In genomic region chr5:4234505-4234904, GRCm38 (mm10) we compare ENCODE assay signal across 19 mouse cellular contexts. TPM values are rescaled to one million over a fixed set of nuclear protein-coding genes. Genes with fewer than 3 reads are reported as not detected.
DNase-seq lines count a peak whose midpoint lies in the region; ATAC-seq and TF ChIP-seq lines count a peak whose summit lies in the region.
"Had no signal": no experiment of that assay in that cellular context is flagged by ENCODE, and none has a peak within 500 bp of the region (broad histone marks: within the 10 kb centered on the region; RNA-seq: fewer than 3 reads in every experiment).

No protein-coding gene starts in this region.

- 38% methylated on average over 2 of the region's 2 CpGs for WGBS in midbrain, embryonic 14.5 days
- WGBS in midbrain, embryonic 13.5 days = 58% methylated on average over 2 of the region's 2 CpGs
- WGBS in forebrain, embryonic 15.5 days = 66% methylated on average over 2 of the region's 2 CpGs

- no peaks in the 10 kb centered on the region for H3K27me3 ChIP-seq in midbrain, embryonic 14.5 days (ENCODE audit: control insufficient read depth, insufficient read depth, low read length)
- no peaks in the 10 kb centered on the region for H3K27me3 ChIP-seq in midbrain, embryonic 13.5 days
- no peaks in the 10 kb centered on the region for H3K27me3 ChIP-seq in myocyte (ENCODE audit: control insufficient read depth, insufficient read depth, insufficient read length)
- no peaks in the 10 kb centered on the region for H3K27me3 ChIP-seq in forebrain, embryonic 15.5 days
- H3K27me3 ChIP-seq: limb, embryonic 15.5 days had no signal

- no peak overlapping the region for H3ac ChIP-seq in myocyte (ENCODE audit: control insufficient read depth, insufficient read length)

- no peak overlapping the region for H3K4me2 ChIP-seq in midbrain, embryonic 14.5 days (ENCODE audit: low read length)
- H3K4me2 ChIP-seq in midbrain, embryonic 13.5 days (replicated peaks) = no peak overlapping the region
- no peak overlapping the region for H3K4me2 ChIP-seq in myocyte (ENCODE audit: low read depth)
- no peak overlapping the region for H3K4me2 ChIP-seq in forebrain, embryonic 15.5 days (replicated peaks)
- H3K4me2 ChIP-seq: limb, embryonic 15.5 days had no signal

- H3K9me3 ChIP-seq in midbrain, embryonic 14.5 days (ENCODE audit: control insufficient read depth, low read length) = no peaks in the 10 kb centered on the region
- H3K9me3 ChIP-seq in midbrain, embryonic 13.5 days = no peaks in the 10 kb centered on the region
- no peaks in the 10 kb centered on the region for H3K9me3 ChIP-seq in forebrain, embryonic 15.5 days
- H3K9me3 ChIP-seq: G1E; hindbrain, embryonic 10.5 days; limb, embryonic 15.5 days had no signal

- H3K4me1 ChIP-seq in midbrain, embryonic 14.5 days (ENCODE audit: control insufficient read depth, insufficient read depth, low read length) = no peaks in the 10 kb centered on the region
- H3K4me1 ChIP-seq in midbrain, embryonic 13.5 days (replicated peaks) = no peaks in the 10 kb centered on the region
- H3K4me1 ChIP-seq in forebrain, embryonic 15.5 days = no peaks in the 10 kb centered on the region
- H3K4me1 ChIP-seq: limb, embryonic 15.5 days had no signal

- TF ChIP-seq POLR2A in myocyte (IDR thresholded peaks at IDR 0.05; ENCODE audit: insufficient read length, low read depth) = no peak

- no peak overlapping the region for H3K9ac ChIP-seq in midbrain, embryonic 14.5 days (replicated peaks; ENCODE audit: low read length)
- no peak overlapping the region for H3K9ac ChIP-seq in midbrain, embryonic 13.5 days (replicated peaks)
- H3K9ac ChIP-seq in forebrain, embryonic 15.5 days (replicated peaks) = no peak overlapping the region
- H3K9ac ChIP-seq: limb, embryonic 15.5 days had no signal

- DNase-seq in adrenal gland, postnatal 10 days = peak; percentile 3
- DNase-seq in adrenal gland, adult 18-20 months (ENCODE audit: low spot score in 2 of 2) = no peak
- peak; percentile 20 for DNase-seq in midbrain, embryonic 14.5 days
- peak; percentile 73 for DNase-seq in brain, adult 2 months (ENCODE audit: low read depth, low spot score)
- DNase-seq in retina, postnatal 1 day = no peak
- DNase-seq: cerebellum, adult 11 months; cerebellum, postnatal 36 days; gastrocnemius, postnatal 14 days; kidney, adult 8-10 months; kidney, postnatal 4 days; lung, postnatal 14 days; thymus, adult 18-20 months had no signal

- ATAC-seq in midbrain, embryonic 14.5 days (ENCODE audit: low FRiP score, low TSS enrichment) = no peak
- no peak for ATAC-seq in midbrain, embryonic 13.5 days
- no peak for ATAC-seq in forebrain, embryonic 15.5 days (replicated peaks)
- ATAC-seq: forebrain, embryonic 14.5 days had no signal

- H3K79me2 ChIP-seq in myocyte (ENCODE audit: control insufficient read depth, insufficient read depth) = no peaks in the 10 kb centered on the region

- H3K27ac ChIP-seq in midbrain, embryonic 14.5 days (replicated peaks; ENCODE audit: low read depth, low read length) = no peak overlapping the region
- H3K27ac ChIP-seq in midbrain, embryonic 13.5 days = no peak overlapping the region
- H3K27ac ChIP-seq in forebrain, embryonic 15.5 days (replicated peaks) = no peak overlapping the region
- H3K27ac ChIP-seq: hindbrain, embryonic 10.5 days; limb, embryonic 15.5 days had no signal

- no peaks in the 10 kb centered on the region for H3K36me3 ChIP-seq in midbrain, embryonic 14.5 days (ENCODE audit: control insufficient read depth, insufficient read depth, low read length)
- H3K36me3 ChIP-seq in midbrain, embryonic 13.5 days = no peaks in the 10 kb centered on the region
- no peaks in the 10 kb centered on the region for H3K36me3 ChIP-seq in myocyte (ENCODE audit: control insufficient read depth, insufficient read depth)
- H3K36me3 ChIP-seq in forebrain, embryonic 15.5 days = no peaks in the 10 kb centered on the region
- H3K36me3 ChIP-seq: G1E; hindbrain, embryonic 10.5 days; limb, embryonic 15.5 days had no signal

- H3K4me3 ChIP-seq in midbrain, embryonic 14.5 days (replicated peaks; ENCODE audit: low read depth, low read length) = no peak overlapping the region
- no peak overlapping the region for H3K4me3 ChIP-seq in midbrain, embryonic 13.5 days (replicated peaks)
- no peak overlapping the region for H3K4me3 ChIP-seq in myocyte
- H3K4me3 ChIP-seq in forebrain, embryonic 15.5 days = no peak overlapping the region
- H3K4me3 ChIP-seq: hindbrain, embryonic 10.5 days; limb, embryonic 15.5 days had no signal

TF ChIP-seq in myocyte, 11 proteins besides CTCF, POLR2A, EP300 and RAD21:
- peak in 1 of 3 experiments; percentile 10 for TF ChIP-seq MYOD1 (IDR thresholded peaks at IDR 0.05; ENCODE audit: control insufficient read depth in 1 of 3, insufficient read length in 2 of 3, low read depth in 2 of 3)
- TF ChIP-seq CEBPB (IDR thresholded peaks at IDR 0.05; ENCODE audit: insufficient read depth, poor library complexity, severe bottlenecking) = peak; percentile 91
- TF ChIP-seq E2F4 (IDR thresholded peaks at IDR 0.05; ENCODE audit: insufficient read depth) = no peak

RNA-seq across cellular contexts. Expression of gene Mterf1b, which starts 42.3 kb away (rescaled TPM):
- 1 to 10 TPM; 3.6 to 4.9 TPM for total RNA-seq in adrenal gland, postnatal 10 days (2021)
- total RNA-seq in adrenal gland, adult 18-20 months (2021) = 1 to 10 TPM; 3.8 to 5.2 TPM
- 2.7 and 3.8 TPM in 2 replicates for polyA plus RNA-seq in midbrain, embryonic 14.5 days (2014; fragmentation: Nextera tagmentation; extraction: Ambion mirVana)
- polyA plus RNA-seq in midbrain, embryonic 13.5 days (2015; fragmentation: Nextera tagmentation; extraction: Ambion mirVana) = 3.7 and 3.8 TPM in 2 replicates
- polyA plus RNA-seq in myocyte (2012; fragmentation: generic; extraction: Trizol) = 0.91 TPM
- 4.0 and 5.9 TPM in 2 replicates for polyA plus RNA-seq in forebrain, embryonic 15.5 days (2015; fragmentation: Nextera tagmentation; extraction: Ambion mirVana)

Comparison
In these comparisons a context has a peak if more than half of its experiments do, and no peak if none do; other contexts are left out.
1. DNase-seq: peak in adrenal gland, postnatal 10 days (single experiment), midbrain, embryonic 14.5 days (single experiment) and brain, adult 2 months (single experiment); none in adrenal gland, adult 18-20 months (0 of 2) and retina, postnatal 1 day (single experiment).